Mouse (Mus musculus) MEL (cell line): Measurements from ENCODE around the gene Pid1. TPM values are rescaled to one million over a fixed set of nuclear protein-coding genes. Genes with fewer than 3 reads are reported as not detected.
"Not testable (repeated sequence)": the region's sequence is repeated elsewhere in the genome, so short reads cannot be mapped to it uniquely, and the experiment has no call there.

Experiments used
- DNase-seq: peaks from one replicate; pipeline ENCODE4 v3.0.0; 2011; ENCODE audit warnings: low read depth, low spot score
- H3K27ac ChIP-seq: 2 replicates; pipeline ENCODE4 v1.5.1; 2012; ENCODE audit warnings: low read depth, mild to moderate bottlenecking, control low read depth, low read length, moderate library complexity; ENCODE audit not compliant: control insufficient read depth
- H3K27me3 ChIP-seq, 2 experiments: fragments of 150-350 bp in 1 of 2; sonication (generic) in 1 of 2; 2 replicates each; pipeline ENCODE4 v1.6.1; 2012; ENCODE audit warnings: low read length in 2 of 2, mild to moderate bottlenecking in 2 of 2, improper control_type of control experiment in 1 of 2, moderate library complexity in 1 of 2; ENCODE audit not compliant: insufficient read depth in 2 of 2, control insufficient read depth in 1 of 2
- H3K36me3 ChIP-seq, 2 experiments: 2 replicates each; pipeline ENCODE4 v1.6.1; 2012 to 2014; ENCODE audit warnings: low read length in 2 of 2, improper control_type of control experiment in 1 of 2, inconsistent platforms in 1 of 2, mild to moderate bottlenecking in 1 of 2; ENCODE audit not compliant: insufficient read depth in 2 of 2, control insufficient read depth in 1 of 2
- H3K4me1 ChIP-seq, 2 experiments: fragments of 150-350 bp in 1 of 2; sonication (generic) in 1 of 2; 2 replicates each; pipeline ENCODE4 v1.6.1; 2012; ENCODE audit warnings: low read length in 2 of 2, improper control_type of control experiment in 1 of 2, mild to moderate bottlenecking in 1 of 2; ENCODE audit not compliant: insufficient read depth in 2 of 2, control insufficient read depth in 1 of 2
- H3K4me3 ChIP-seq, 2 experiments: fragments of 150-350 bp in 1 of 2; sonication (generic) in 1 of 2; 2 replicates each; pipeline ENCODE4 v1.5.1; 2012; ENCODE audit warnings: low read depth in 2 of 2, low read length in 2 of 2, mild to moderate bottlenecking in 2 of 2, moderate library complexity in 2 of 2, control low read depth in 1 of 2, improper control_type of control experiment in 1 of 2; ENCODE audit not compliant: control insufficient read depth in 1 of 2, insufficient read depth in 1 of 2
- H3K79me2 ChIP-seq: 2 replicates; pipeline ENCODE4 v1.6.1; 2012; ENCODE audit warnings: mild to moderate bottlenecking, low read length, moderate library complexity; ENCODE audit not compliant: control insufficient read depth, poor library complexity, insufficient read depth
- H3K9ac ChIP-seq: 2 replicates; pipeline ENCODE4 v1.6.1; 2012; ENCODE audit warnings: low read depth, mild to moderate bottlenecking, control low read depth, low read length, moderate library complexity; ENCODE audit not compliant: control insufficient read depth, poor library complexity, severe bottlenecking
- H3K9me3 ChIP-seq: fragments of 150-350 bp; sonication (generic); replicated peaks from 2 replicates; pipeline ENCODE4 v1.6.1; 2012; ENCODE audit warnings: mild to moderate bottlenecking, low read length, improper control_type of control experiment, moderate library complexity; ENCODE audit not compliant: insufficient read depth
- CHD1 ChIP-seq: IDR thresholded peaks from 2 replicates; pipeline ENCODE4 v1.6.1; 2012; ENCODE audit warnings: low read depth, mild to moderate bottlenecking, inconsistent platforms, low read length, improper control_type of control experiment
- E2F4 ChIP-seq: IDR thresholded peaks from 2 replicates; pipeline ENCODE4 v1.6.1; 2011; ENCODE audit warnings: low read depth, low read length, improper control_type of control experiment, borderline replicate concordance
- GABPA ChIP-seq: IDR thresholded peaks from 2 replicates; pipeline ENCODE4 v1.6.1; 2012; ENCODE audit warnings: low read depth, mild to moderate bottlenecking, inconsistent platforms, low read length, improper control_type of control experiment, moderate library complexity
- GATA1 ChIP-seq: IDR thresholded peaks from 2 replicates; pipeline ENCODE4 v1.6.1; 2011; ENCODE audit warnings: low read depth, low read length, improper control_type of control experiment
- HCFC1 ChIP-seq: IDR thresholded peaks from 2 replicates; pipeline ENCODE4 v1.6.1; 2012; ENCODE audit warnings: low read depth, mild to moderate bottlenecking, inconsistent platforms, low read length, improper control_type of control experiment, moderate library complexity
- MAFK ChIP-seq: IDR thresholded peaks from 2 replicates; pipeline ENCODE4 v1.6.1; 2011; ENCODE audit warnings: low read depth, mild to moderate bottlenecking, low read length, improper control_type of control experiment, borderline replicate concordance
- MEF2A ChIP-seq: IDR thresholded peaks from 2 replicates; pipeline ENCODE4 v1.6.1; 2014; ENCODE audit warnings: low read depth, mild to moderate bottlenecking, inconsistent platforms, low read length, improper control_type of control experiment; ENCODE audit not compliant: poor library complexity, insufficient replicate concordance, severe bottlenecking; ENCODE audit errors: extremely low read depth
- MYC ChIP-seq: IDR thresholded peaks from 2 replicates; pipeline ENCODE4 v1.6.1; 2011; ENCODE audit warnings: low read depth, mild to moderate bottlenecking, low read length, improper control_type of control experiment, moderate library complexity
- NELFE ChIP-seq: IDR thresholded peaks from 2 replicates; pipeline ENCODE4 v1.6.1; 2011; ENCODE audit warnings: low read depth, low read length, improper control_type of control experiment
- NRF1 ChIP-seq: IDR thresholded peaks from 2 replicates; pipeline ENCODE4 v1.6.1; 2014; ENCODE audit warnings: low read depth, mild to moderate bottlenecking, inconsistent platforms, low read length, improper control_type of control experiment, moderate library complexity; ENCODE audit not compliant: poor library complexity, insufficient read depth, severe bottlenecking
- POLR2AphosphoS2 ChIP-seq: IDR thresholded peaks from 2 replicates; pipeline ENCODE4 v1.6.1; 2011; ENCODE audit warnings: low read length, improper control_type of control experiment
- RAD21 ChIP-seq: IDR thresholded peaks from 2 replicates; pipeline ENCODE4 v1.6.1; 2011; ENCODE audit warnings: mild to moderate bottlenecking, low read depth, low read length, improper control_type of control experiment
- RCOR1 ChIP-seq: IDR thresholded peaks from 2 replicates; pipeline ENCODE4 v1.6.1; 2012; ENCODE audit warnings: low read depth, mild to moderate bottlenecking, inconsistent platforms, low read length, improper control_type of control experiment
- TAL1 ChIP-seq: IDR thresholded peaks from 2 replicates; pipeline ENCODE4 v1.6.1; 2012; ENCODE audit warnings: mild to moderate bottlenecking, inconsistent platforms, low read length, moderate library complexity, mixed read lengths
- USF1 ChIP-seq: IDR thresholded peaks from 2 replicates; pipeline ENCODE4 v1.6.1; 2014; ENCODE audit warnings: low read depth, mild to moderate bottlenecking, inconsistent platforms, low read length, improper control_type of control experiment, moderate library complexity
- polyA plus RNA-seq, 2 experiments: library from polyadenylated mRNA; stranded (reverse) in 1 of 2; unstranded in 1 of 2; fragments of >175 nt in 1 of 2; fragments of >200 nt in 1 of 2; gene quantifications; 2 replicates each; pipeline versions ENCODE4 v1.2.1 to v1.2.4; 2012; ENCODE audit warnings: low replicate concordance in 2 of 2, low read depth in 1 of 2; ENCODE audit not compliant: insufficient read length in 2 of 2, insufficient read depth in 1 of 2, missing spikeins in 1 of 2
- total RNA-seq: library from RNA; depleted of rRNA; stranded (reverse); fragments of 300-350 nt; gene quantifications from 2 replicates; pipeline ENCODE4 v1.2.3, GENCODE M21; 2012

Gene Pid1
- total and polyA plus RNA-seq, 3 experiments = not detected

GRCm38 (mm10) chr1:84211507-84211906 lies 152.5 kb downstream of the Pid1 start:
- no peak overlapping the region for H3K9ac ChIP-seq
- no peaks in the 10 kb centered on the region for H3K4me1 ChIP-seq
- TF ChIP-seq NRF1 = no peak
- no peak for TF ChIP-seq GATA1
- TF ChIP-seq MAFK = no peak
- no peak for TF ChIP-seq RCOR1
- TF ChIP-seq USF1 = no peak
- no peak for TF ChIP-seq HCFC1
- no peak for TF ChIP-seq RAD21
- H3K27ac ChIP-seq = no peak overlapping the region
- no peaks in the 10 kb centered on the region for H3K36me3 ChIP-seq
- H3K9me3 ChIP-seq = no peaks in the 10 kb centered on the region
- H3K79me2 ChIP-seq = no peaks in the 10 kb centered on the region
- no peak for DNase-seq
- no peak overlapping the region for H3K4me3 ChIP-seq
- no peaks in the 10 kb centered on the region for H3K27me3 ChIP-seq

GRCm38 (mm10) chr1:84205746-84206145 lies 158.2 kb downstream of the Pid1 start:
- not testable (repeated sequence) for H3K9ac ChIP-seq, H3K36me3 ChIP-seq, H3K9me3 ChIP-seq, H3K27me3 ChIP-seq, DNase-seq, H3K4me3 ChIP-seq, H3K4me1 ChIP-seq, H3K79me2 ChIP-seq, H3K27ac ChIP-seq

GRCm38 (mm10) chr1:84203494-84203893 lies 160.5 kb downstream of the Pid1 start:
- no peak for TF ChIP-seq CHD1
- no peak for TF ChIP-seq POLR2AphosphoS2
- TF ChIP-seq GATA1 = no peak
- TF ChIP-seq RAD21 = no peak
- TF ChIP-seq MYC = no peak
- TF ChIP-seq NELFE = no peak
- no peak for TF ChIP-seq GABPA
- TF ChIP-seq TAL1 = no peak
- TF ChIP-seq E2F4 = no peak
- no peak for TF ChIP-seq MEF2A
- H3K9ac ChIP-seq = no peak overlapping the region
- no peaks in the 10 kb centered on the region for H3K36me3 ChIP-seq
- DNase-seq = no peak
- no peak overlapping the region for H3K27ac ChIP-seq
- H3K4me1 ChIP-seq = no peaks in the 10 kb centered on the region
- H3K4me3 ChIP-seq = no peak overlapping the region
- H3K9me3 ChIP-seq = no peaks in the 10 kb centered on the region; the same call in 1 of the 2 replicates
- no peaks in the 10 kb centered on the region for H3K27me3 ChIP-seq
- H3K79me2 ChIP-seq = no peaks in the 10 kb centered on the region
